Mouse (Mus musculus): ENCODE measurements around the gene Emilin1.
A peak's percentile ranks its signal among the peaks of the same experiment; 100 is the strongest.

DNA sequence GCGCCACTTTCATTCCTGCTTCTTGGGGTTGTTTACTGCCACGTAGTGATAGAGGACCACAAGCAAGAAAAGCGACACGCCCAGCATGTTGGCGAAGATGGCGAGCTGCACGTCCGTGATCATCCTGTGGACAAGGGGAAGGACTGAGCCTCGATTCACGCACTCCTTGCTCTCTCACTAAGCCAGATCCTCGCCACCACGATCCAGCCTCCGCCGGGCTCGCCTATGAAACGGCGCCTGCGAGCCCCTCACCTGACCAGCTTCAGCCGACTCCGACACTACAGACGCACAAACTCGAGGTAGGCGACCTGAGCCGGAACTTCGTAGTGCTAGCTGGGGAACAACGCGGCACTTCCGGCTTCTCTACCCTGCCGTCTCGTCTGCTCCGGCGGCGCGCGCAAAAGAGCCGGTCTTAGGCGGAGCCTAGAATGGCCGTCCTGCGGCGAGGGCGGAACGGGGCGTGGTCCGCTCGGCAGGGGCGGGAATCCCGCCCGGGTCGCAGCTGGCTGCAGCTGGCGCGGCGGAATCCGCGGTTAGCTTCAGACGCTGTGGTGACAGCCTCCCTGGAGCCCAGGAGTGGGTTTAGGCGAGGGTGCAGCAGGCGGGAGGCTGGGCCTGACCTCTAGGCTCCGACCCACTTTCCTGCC, 5.7 kb upstream of the Emilin1 start, which contains the start of gene Ost4:
- TF ChIP-seq GATA1 (IDR thresholded peaks at IDR 0.05; ENCODE audit: borderline replicate concordance, low read length) (no peak), FLI1 (IDR thresholded peaks at IDR 0.05; ENCODE audit: low read length) (peak; percentile 69; the same call in 1 of the 2 replicates)

Data from megakaryocyte, embryonic 14.5 days (primary cell).